Mouse (Mus musculus) limb, embryonic 13.5 days (tissue): ENCODE results near the gene Hmcn2. TPM values are rescaled to one million over a fixed set of nuclear protein-coding genes. Genes with fewer than 3 reads are reported as not detected.

Experiments
- ATAC-seq: fragments of 200-750 bp; cut with Nextera tagmentation; 2 replicates; pipeline ENCODE4 v1.8.0; 2017; ENCODE audit warnings: low read depth, moderate number of reproducible peaks, moderate TSS enrichment; ENCODE audit not compliant: low FRiP score
- H3K27ac ChIP-seq: fragments of 300-500 bp; sonication (generic); 2 replicates; pipeline ENCODE4 v1.5.1; 2015; ENCODE audit warnings: inconsistent platforms, mild to moderate bottlenecking, moderate library complexity
- H3K27me3 ChIP-seq: fragments of 300-500 bp; sonication (generic); 2 replicates; pipeline ENCODE4 v1.6.1; 2015; ENCODE audit warnings: mild to moderate bottlenecking, inconsistent platforms
- H3K36me3 ChIP-seq: fragments of 300-500 bp; sonication (generic); 2 replicates; pipeline ENCODE4 v1.6.1; 2015; ENCODE audit warnings: inconsistent platforms, mild to moderate bottlenecking, moderate library complexity
- H3K4me1 ChIP-seq: fragments of 300-500 bp; sonication (generic); 2 replicates; pipeline ENCODE4 v1.6.1; 2015; ENCODE audit warnings: inconsistent platforms
- H3K4me2 ChIP-seq: fragments of 300-500 bp; sonication (generic); replicated peaks from 2 replicates; pipeline ENCODE4 v1.6.1; 2015; ENCODE audit warnings: inconsistent platforms, mild to moderate bottlenecking, moderate library complexity
- H3K4me3 ChIP-seq: fragments of 300-500 bp; sonication (generic); 2 replicates; pipeline ENCODE4 v1.5.1; 2015; ENCODE audit warnings: moderate library complexity, mild to moderate bottlenecking, inconsistent platforms
- H3K9ac ChIP-seq: fragments of 300-500 bp; sonication (generic); 2 replicates; pipeline ENCODE4 v1.6.1; 2015; ENCODE audit warnings: mild to moderate bottlenecking, inconsistent platforms
- H3K9me3 ChIP-seq: fragments of 300-500 bp; sonication (generic); 2 replicates; pipeline ENCODE4 v1.6.1; 2016; ENCODE audit warnings: inconsistent platforms
- WGBS: fragments of 180-500 bp; shearing (Covaris S2); methylation state at CpG from one replicate; pipeline ENCODE4 v1.1.7; 2015; 5-methylcytosine and 5-hydroxymethylcytosine counted together
- polyA plus RNA-seq: library from polyadenylated mRNA; unstranded; fragments of >200 nt; fragmentation: Nextera tagmentation; extraction: Ambion mirVana; gene quantifications from 2 replicates; pipeline ENCODE4 v1.2.1, GENCODE M21; 2015

Gene Hmcn2
- polyA plus RNA-seq, 1 experiment from 2014 or later, result 0.06 TPM

- 84% methylated on average over 7 of the region's 7 CpGs for WGBS
- ATAC-seq, result no peak
- no peak overlapping the region for H3K4me3 ChIP-seq
These were observed 149.0 kb downstream of the Hmcn2 start for GRCm38 (mm10) chr2:31463253-31463652.

GRCm38 (mm10) chr2:31463696-31464528 is 149.7 kb downstream of the Hmcn2 start:
- WGBS, result 38% methylated on average over 8 of the region's 8 CpGs

More at GRCm38 (mm10) chr2:31463253-31463652, 149.0 kb downstream of the Hmcn2 start:
- Histone ChIP-seq H3K36me3 (no peaks in the 10 kb centered on the region), H3K9me3 (no peaks in the 10 kb centered on the region), H3K4me2 (no peak overlapping the region), H3K27me3 (peaks cover 40% of the 10 kb centered on the region), H3K4me1 (peaks cover 22% of the 10 kb centered on the region), H3K27ac (no peak overlapping the region), H3K9ac (no peak overlapping the region)

DNA sequence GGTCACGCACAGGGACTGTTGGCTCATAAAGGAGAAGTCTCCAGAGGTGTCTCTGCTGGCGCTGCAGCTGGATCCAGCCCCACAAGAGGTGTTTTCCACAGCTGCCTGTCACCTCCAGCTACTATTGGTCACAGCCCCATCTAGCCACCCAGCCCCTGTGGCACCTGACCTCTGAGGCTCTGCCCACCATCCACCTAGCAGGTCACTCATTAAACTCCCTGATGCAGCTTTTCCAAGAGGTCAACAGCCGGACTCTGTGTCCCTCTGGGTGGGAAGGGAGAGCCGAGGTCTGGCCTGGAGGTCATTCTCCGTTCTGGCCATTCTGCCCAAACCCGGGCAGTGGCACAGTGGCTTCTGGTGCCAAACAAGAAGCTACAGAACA is 150.3 kb downstream of the Hmcn2 start:
- Histone ChIP-seq H3K4me2 (no peak overlapping the region), H3K4me1 (peaks cover 22% of the 10 kb centered on the region), H3K9me3 (no peaks in the 10 kb centered on the region), H3K27ac (no peak overlapping the region), H3K27me3 (peaks cover 40% of the 10 kb centered on the region), H3K36me3 (no peaks in the 10 kb centered on the region), H3K4me3 (no peak overlapping the region), H3K9ac (no peak overlapping the region)
- ATAC-seq, result no peak
- 65% methylated on average over 6 of the region's 6 CpGs for WGBS

More at GRCm38 (mm10) chr2:31463696-31464528, 149.7 kb downstream of the Hmcn2 start:
- H3K9me3 ChIP-seq, result no peaks in the 10 kb centered on the region
- no peak overlapping the region for H3K9ac ChIP-seq
- ATAC-seq, result no peak
- H3K27me3 ChIP-seq, result peaks cover 40% of the 10 kb centered on the region
- peaks cover 22% of the 10 kb centered on the region for H3K4me1 ChIP-seq
- H3K36me3 ChIP-seq, result no peaks in the 10 kb centered on the region
- no peak overlapping the region for H3K4me2 ChIP-seq
- no peak overlapping the region for H3K27ac ChIP-seq
- no peak overlapping the region for H3K4me3 ChIP-seq

DNA sequence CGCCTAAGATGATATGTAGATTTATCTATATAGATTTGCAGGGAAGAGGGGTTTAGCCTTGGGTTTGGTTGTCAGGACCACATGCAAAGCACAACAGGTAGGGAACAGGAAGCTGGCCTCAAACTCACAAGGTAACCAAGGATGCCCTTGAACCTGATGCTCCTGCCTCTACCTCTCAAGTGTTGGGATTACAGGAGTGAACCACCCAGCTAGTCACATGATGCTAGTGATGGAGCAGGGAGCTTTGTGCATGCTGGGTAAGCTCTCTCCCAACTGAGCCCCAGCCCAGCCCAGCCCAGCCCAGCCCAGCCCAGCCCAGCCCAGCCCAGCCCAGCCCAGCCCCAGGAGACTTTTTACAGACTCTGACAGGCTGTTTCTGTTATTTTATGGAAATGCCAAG is 153.2 kb downstream of the Hmcn2 start:
- Histone ChIP-seq H3K9ac (no peak overlapping the region), H3K36me3 (no peaks in the 10 kb centered on the region), H3K4me1 (peaks cover 29% of the 10 kb centered on the region), H3K27ac (no peak overlapping the region), H3K27me3 (peaks cover 45% of the 10 kb centered on the region), H3K4me3 (no peak overlapping the region), H3K9me3 (no peaks in the 10 kb centered on the region), H3K4me2 (no peak overlapping the region)
- ATAC-seq, result no peak
- whole genome bisulfite sequencing, result 73% methylated on average over 1 of the region's 1 CpGs

DNA sequence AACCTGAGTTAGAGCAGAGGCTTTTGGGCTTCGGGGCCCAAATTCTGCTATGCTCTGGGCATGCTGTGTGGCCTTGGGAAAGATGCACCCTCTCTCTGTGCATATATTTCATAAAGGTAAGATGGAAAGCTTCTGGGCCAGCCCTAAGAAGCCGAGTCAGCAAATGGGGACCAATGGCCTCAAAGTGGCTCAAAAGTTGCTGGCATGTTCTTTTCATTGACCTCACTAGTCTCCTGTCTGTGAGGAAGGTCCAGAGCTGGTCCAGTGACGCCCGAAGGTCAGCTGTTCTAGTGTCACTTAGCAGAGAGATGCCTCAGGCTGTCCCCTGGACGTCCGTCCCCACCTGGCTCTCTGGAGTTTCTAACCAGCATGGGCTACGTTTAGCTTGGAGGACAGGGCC is 154.6 kb downstream of the Hmcn2 start:
- Histone ChIP-seq H3K4me2 (no peak overlapping the region), H3K27ac (no peak overlapping the region), H3K36me3 (no peaks in the 10 kb centered on the region), H3K9ac (no peak overlapping the region), H3K27me3 (peaks cover 46% of the 10 kb centered on the region), H3K9me3 (no peaks in the 10 kb centered on the region), H3K4me1 (peaks cover 23% of the 10 kb centered on the region), H3K4me3 (no peak overlapping the region)
- 79% methylated on average over 7 of the region's 7 CpGs for WGBS
- no peak for ATAC-seq

- peak overlapping the region; percentile 55 for H3K9ac ChIP-seq
- H3K36me3 ChIP-seq, result no peaks in the 10 kb centered on the region
- H3K27me3 ChIP-seq, result peaks cover 46% of the 10 kb centered on the region
- H3K4me2 ChIP-seq, result peak overlapping the region; percentile 92
- H3K4me1 ChIP-seq, result peaks cover 19% of the 10 kb centered on the region
- no peak overlapping the region for H3K27ac ChIP-seq
- no peaks in the 10 kb centered on the region for H3K9me3 ChIP-seq
- WGBS, result 27% methylated on average over 7 of the region's 7 CpGs
- H3K4me3 ChIP-seq, result peak overlapping the region; percentile 49
- ATAC-seq, result no peak
These were observed 155.3 kb downstream of the Hmcn2 start for GRCm38 (mm10) chr2:31469480-31469879.

DNA sequence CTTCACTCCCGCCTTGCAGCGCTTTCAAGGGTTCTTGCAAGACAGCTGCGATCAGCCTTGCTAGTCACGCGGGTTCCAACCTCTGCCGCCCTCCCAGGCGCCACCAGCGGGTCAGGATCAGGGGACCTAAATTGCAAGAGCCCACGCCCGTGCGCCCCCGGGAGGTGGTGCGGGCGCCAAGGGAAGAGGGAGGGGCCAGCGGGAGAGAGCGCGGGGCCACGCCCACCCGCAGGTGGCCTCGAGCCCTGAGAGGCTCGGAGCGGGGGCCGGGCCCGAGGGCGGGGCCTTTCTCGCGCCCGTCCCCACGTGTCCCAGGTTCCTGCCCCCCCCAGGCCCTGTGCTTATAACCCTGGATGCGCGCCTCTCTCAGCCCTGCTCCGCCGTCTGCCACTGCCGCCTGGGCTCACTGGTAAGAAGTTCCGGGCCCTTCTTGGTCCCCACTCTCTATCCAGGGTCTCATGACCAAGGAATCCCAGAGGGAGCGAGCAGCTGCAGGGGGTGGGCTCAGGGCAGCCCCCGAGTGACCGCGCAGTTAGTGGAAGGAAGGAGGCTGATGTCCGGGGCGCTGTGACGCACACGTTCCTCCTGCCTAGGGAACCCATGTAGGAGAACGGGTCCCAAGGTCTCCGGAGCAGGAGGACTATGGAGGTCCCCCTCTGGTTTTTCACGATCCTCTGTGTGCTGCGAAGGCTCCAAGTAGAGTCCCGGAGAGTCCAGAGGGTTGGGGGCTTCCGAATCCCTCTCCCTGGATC is 155.9 kb downstream of the Hmcn2 start, which contains the start of gene Ass1:
Gene Ass1 (plus strand): TSS at position 277 of the 752 bp plus-strand sequence.
- WGBS, result under 1% methylated on average over 49 of the region's 49 CpGs
- Histone ChIP-seq H3K36me3 (no peaks in the 10 kb centered on the region), H3K4me1 (peaks cover 19% of the 10 kb centered on the region), H3K4me3 (peak within 1 kb of the TSS; percentile 49), H3K9ac (peak within 1 kb of the TSS; percentile 55), H3K27ac (no peak within 1 kb of the TSS), H3K9me3 (no peaks in the 10 kb centered on the region), H3K4me2 (peak within 1 kb of the TSS; percentile 92), H3K27me3 (peaks cover 46% of the 10 kb centered on the region)
- peak; percentile 60 for ATAC-seq

- Histone ChIP-seq H3K4me3 (peak overlapping the region; percentile 49), H3K9me3 (no peaks in the 10 kb centered on the region), H3K4me2 (peak overlapping the region; percentile 92), H3K27ac (no peak overlapping the region), H3K9ac (peak overlapping the region; percentile 55), H3K36me3 (no peaks in the 10 kb centered on the region), H3K27me3 (peaks cover 46% of the 10 kb centered on the region), H3K4me1 (peaks cover 19% of the 10 kb centered on the region)
- 6% methylated on average over 17 of the region's 19 CpGs for WGBS
- peak; percentile 14; the same call in 1 of the 2 replicates for ATAC-seq
These were observed 156.6 kb downstream of the Hmcn2 start for GRCm38 (mm10) chr2:31470683-31471385.

GRCm38 (mm10) chr2:31471611-31472010 is 157.4 kb downstream of the Hmcn2 start:
- no peak for ATAC-seq
- no peak overlapping the region for H3K4me3 ChIP-seq
- no peak overlapping the region for H3K27ac ChIP-seq
- H3K9ac ChIP-seq, result no peak overlapping the region
- H3K4me1 ChIP-seq, result peaks cover 19% of the 10 kb centered on the region
- no peaks in the 10 kb centered on the region for H3K36me3 ChIP-seq
- no peak overlapping the region for H3K4me2 ChIP-seq
- no peaks in the 10 kb centered on the region for H3K9me3 ChIP-seq
- 47% methylated on average over 6 of the region's 6 CpGs for WGBS
- peaks cover 46% of the 10 kb centered on the region for H3K27me3 ChIP-seq

GRCm38 (mm10) chr2:31472406-31473065 is 158.3 kb downstream of the Hmcn2 start:
- H3K9ac ChIP-seq, result no peak overlapping the region
- peaks cover 46% of the 10 kb centered on the region for H3K27me3 ChIP-seq
- H3K9me3 ChIP-seq, result no peaks in the 10 kb centered on the region
- no peak overlapping the region for H3K4me3 ChIP-seq
- no peak overlapping the region for H3K4me2 ChIP-seq
- peaks cover 19% of the 10 kb centered on the region for H3K4me1 ChIP-seq
- no peak for ATAC-seq
- 45% methylated on average over 10 of the region's 10 CpGs for WGBS
- H3K27ac ChIP-seq, result no peak overlapping the region
- H3K36me3 ChIP-seq, result no peaks in the 10 kb centered on the region

DNA sequence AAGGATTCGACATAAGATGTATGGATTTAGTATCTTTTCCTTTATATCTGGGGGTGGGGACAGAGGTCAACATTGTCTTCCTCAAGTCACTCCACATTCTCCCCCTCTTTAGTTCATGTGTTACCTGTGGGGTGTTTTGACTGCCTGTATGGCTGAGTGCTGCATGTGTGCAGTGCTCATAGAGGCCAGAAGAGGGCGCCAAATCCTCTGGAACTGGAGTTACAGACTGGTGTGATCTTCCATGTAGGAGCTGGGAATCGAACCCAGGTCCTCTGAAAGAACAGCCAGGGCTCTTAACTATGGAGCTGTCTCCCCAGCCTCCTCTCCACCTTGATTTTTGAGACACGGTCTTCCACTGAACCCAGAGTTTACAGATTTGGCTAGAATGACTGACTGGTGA is 159.7 kb downstream of the Hmcn2 start:
- H3K27ac ChIP-seq, result no peak overlapping the region
- no peaks in the 10 kb centered on the region for H3K9me3 ChIP-seq
- H3K36me3 ChIP-seq, result no peaks in the 10 kb centered on the region
- peaks cover 35% of the 10 kb centered on the region for H3K27me3 ChIP-seq
- no peak overlapping the region for H3K4me2 ChIP-seq
- 67% methylated on average over 4 of the region's 4 CpGs for WGBS
- H3K9ac ChIP-seq, result no peak overlapping the region
- no peak overlapping the region for H3K4me3 ChIP-seq
- peaks cover 19% of the 10 kb centered on the region for H3K4me1 ChIP-seq
- ATAC-seq, result no peak
